Mouse (Mus musculus) gastrocnemius, adult 8-10 months (tissue): Measurements from ENCODE around the gene H2al1a. TPM values are rescaled to one million over a fixed set of nuclear protein-coding genes. Genes with fewer than 3 reads are reported as not detected.
"Not testable (repeated sequence)": the region's sequence is repeated elsewhere in the genome, so short reads cannot be mapped to it uniquely, and the experiment has no call there.

Experiments used
- DNase-seq, 2 experiments: peaks; one replicate each; pipeline ENCODE4 v3.0.0; 2022; ENCODE audit warnings: low spot score in 2 of 2
- total RNA-seq, 4 experiments: library from RNA; stranded (reverse); gene quantifications; 2 replicates each; pipeline ENCODE4 v1.2.4; 2022

H2al1a gene
- total RNA-seq = not detected

DNA sequence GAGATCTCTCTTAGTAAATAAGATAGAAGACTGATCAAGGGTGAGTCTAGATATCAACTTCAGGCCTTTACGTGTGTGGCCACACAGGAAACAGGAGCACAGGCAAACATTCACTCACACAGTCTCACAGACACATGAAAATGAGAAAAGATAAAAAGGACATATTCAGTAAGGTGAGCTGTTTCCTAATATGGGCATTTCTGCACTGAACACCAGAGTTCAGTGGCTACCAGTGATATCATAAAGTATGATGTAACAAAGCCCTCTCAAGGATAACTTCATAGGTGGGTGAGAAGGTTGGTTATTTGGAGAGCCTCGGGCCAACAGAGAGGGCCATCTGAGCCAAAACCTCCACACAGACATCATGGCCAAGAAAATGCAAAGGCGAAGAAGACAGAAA, at the start of gene H2al1a:
H2al1a (plus strand) TSS at position 301 of the 400 bp plus-strand sequence.
- DNase-seq = not testable (repeated sequence)

DNA sequence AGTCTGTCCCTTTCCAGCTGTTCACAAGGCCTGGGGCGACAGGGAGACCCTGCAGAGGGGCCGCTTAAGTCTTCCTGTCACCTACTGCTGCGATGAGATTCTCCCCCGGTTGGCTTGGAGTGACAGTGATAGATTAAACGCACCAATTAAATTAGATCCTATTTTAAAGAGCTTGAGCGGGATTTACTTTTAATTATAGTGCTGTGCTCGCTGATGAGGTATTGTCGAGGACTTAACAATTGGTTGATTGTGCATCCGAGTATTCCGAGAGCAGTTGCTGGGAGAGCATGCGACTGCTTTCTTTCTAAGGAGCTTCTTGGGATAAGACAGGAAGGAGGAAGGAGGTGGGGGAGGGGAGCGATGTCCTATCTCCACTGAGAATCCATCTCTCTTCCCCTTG, 48.9 kb upstream of the H2al1a start:
- DNase-seq = no peak

DNA sequence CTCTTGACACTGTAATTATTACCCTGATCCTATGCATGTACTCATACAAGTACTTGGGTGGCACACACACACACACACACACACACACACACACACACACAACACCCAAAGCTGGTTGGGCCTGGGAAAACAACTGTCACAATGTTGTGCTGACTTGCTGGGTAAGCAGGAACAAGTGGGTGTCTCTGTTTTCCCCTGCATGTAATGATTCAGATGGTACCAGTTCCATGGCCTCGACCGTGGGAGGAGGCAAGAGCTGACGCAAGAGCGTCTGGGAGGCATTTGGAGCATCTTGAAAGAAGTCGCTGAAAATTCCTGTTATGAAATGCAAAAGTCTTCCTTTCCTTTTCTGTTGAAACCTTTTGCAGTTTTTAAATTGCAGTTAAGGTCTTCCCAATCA, 45.0 kb upstream of the H2al1a start:
- DNase-seq = no peak

DNA sequence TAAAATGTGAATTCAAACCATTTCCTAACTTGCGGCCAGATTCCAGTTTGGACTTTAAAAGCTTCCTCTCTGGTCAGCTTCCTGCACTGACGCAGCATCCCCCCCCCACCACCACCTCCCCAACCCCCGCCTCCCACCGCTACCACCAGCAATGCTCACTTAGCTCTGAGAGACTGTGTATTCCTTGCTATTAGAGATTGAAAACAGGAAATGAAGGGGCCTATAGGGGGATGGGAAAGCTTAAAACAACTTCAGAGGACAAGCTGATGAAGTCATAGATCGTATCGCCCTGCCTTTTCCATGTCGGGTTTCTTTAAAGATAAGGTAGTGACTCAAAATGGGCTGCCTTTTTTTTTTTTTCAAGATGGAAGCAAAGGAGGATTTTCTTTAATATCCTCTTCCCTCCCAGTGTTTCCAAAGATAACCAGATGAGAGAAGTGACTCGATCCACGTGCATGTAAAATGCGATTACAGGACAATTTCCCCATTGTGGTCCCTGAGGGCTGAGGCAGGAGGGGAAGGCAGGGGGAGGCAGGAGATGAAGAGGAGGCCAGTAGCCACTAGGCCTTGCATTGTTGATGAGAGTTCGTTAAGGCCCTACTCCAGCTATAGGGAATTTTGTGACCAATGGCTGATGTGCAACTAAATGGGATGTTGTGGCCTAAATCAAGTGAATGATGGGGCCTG, 44.4 kb upstream of the H2al1a start:
- no peak for DNase-seq

DNA sequence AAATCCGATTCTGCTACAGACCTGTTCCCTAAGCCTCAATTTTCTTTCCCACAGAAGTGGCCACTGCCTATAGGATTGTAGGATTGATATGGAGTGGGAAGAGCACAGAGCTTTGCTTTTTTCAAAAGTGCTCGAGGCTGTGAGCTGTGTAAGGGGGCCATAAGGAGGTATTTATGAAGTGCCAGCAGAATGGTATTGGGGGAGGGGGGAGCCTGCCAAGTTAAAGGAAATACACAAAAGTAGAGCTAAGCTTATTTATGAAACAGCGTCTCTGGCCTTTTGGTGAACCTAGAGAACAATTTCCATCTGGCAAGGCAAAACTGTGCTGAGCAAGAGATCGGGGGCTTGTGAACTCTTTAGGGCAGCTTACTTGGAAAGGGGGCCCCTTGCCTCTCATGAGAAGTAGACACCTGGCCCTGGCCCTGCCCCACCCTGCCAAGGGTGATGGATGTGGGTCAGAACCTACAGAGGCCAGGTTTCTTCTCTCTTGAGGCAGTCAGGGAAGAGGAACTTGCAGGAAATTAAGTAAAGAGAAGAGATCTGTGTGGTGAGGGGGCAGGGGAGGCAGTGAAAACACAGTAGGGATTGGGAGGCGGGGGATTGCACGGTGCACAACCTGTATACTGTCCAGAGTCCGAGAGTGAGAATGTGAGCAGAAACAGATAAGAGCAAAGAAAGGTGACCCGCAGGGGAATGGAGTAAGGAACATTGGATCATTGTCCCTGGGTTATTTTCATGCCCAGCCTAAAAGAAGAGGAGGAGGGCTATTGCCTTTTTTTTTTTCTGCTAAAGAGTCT, 43.3 kb upstream of the H2al1a start:
- DNase-seq = no peak

DNA sequence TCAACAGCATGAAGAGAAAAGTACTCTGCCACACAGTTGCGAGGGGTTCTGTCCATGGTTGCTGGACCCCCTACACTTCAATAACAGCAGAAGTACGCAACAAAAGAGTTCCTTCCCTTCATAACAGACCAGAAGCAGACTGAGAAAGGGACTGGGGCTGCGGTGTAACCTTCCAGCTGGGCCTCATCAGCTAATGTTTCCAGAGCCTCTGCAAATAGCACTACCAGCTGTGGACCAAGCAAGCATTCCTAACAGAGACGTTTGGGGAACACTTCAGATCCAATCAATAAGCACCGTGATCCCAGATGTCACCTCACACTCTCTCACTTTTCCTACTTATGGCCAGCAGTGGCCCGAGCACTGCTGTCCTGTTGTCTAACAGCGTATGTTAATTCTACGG, 34.1 kb upstream of the H2al1a start:
- no peak for DNase-seq

DNA sequence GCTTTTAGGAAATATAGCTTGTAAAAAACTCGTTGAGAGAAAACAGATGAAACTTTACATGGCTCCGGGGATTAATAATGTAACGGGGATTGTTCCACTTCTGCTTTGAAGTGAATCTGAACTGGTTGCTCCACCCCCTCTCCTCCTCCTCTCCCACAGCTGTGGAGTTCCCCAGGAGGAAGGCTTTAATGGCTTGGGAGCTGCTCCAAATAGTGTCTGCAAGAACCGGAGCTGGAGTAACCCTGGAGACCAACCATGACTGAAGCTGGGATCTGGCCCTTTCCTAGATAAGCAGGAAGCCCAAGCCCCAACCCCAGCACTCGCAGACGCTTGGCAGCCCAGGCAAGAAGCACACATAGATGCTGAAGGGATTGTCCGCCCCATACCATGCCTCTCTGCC, 31.3 kb upstream of the H2al1a start:
- peak; percentile 7 to 17 for DNase-seq

DNA sequence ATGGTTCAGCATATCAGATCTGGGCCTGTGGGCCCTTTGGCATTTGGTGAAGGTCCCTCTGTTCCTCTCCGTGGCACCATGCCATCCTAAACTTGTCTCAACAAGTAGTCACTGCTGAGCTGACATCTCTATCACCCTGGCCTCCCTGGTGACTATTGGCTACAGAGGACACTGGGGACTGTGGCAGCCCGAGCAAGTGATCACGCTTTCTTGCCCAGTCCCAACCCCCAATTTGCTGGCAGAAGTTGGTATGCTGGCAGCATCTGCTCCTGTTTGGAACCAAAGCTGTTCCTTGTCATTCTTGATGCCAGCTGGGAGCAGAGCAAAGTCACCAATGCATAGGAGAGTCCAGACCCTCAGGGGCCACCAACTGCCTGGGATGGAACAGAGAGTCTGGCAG, 30.0 kb upstream of the H2al1a start:
- no peak for DNase-seq

DNA sequence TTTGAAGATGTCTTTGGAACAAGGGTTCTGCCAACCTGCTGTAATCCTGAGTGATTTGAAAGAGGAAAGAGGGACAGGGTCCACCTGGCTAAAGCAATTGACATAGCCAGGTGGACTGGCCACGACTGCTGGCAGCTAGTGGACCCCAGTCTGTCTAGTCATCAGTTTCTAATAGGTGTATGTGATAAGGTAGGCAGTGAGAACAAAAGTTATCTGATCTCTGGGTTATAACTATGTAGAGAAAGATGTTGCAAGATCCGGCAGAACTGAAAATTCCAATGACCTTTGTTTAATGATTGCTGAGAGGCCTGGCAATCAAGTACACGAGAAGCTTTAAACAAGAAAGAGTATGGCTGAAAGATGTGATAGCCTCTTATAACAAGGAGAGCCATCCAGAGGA, 25.9 kb upstream of the H2al1a start:
- no peak for DNase-seq

DNA sequence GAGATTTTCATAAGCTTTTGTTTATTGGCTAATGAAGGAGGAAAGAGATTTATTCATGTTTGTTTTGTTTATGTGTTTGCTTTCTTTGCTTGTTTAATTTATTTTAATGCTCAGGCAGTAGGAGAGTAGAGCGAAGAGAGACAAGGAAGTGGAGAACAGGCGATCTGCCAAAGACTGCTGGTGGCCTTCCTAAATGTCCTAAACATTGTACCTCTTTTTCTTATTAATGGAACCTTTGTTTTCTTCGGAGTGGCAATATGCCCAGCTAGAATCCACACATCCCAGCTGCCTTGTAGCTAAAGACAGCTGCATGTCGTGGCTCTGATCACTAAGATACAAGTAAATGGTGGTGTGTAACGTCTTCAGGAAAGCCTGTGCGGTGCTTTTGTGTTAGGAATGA, 22.0 kb upstream of the H2al1a start:
- no peak for DNase-seq

DNA sequence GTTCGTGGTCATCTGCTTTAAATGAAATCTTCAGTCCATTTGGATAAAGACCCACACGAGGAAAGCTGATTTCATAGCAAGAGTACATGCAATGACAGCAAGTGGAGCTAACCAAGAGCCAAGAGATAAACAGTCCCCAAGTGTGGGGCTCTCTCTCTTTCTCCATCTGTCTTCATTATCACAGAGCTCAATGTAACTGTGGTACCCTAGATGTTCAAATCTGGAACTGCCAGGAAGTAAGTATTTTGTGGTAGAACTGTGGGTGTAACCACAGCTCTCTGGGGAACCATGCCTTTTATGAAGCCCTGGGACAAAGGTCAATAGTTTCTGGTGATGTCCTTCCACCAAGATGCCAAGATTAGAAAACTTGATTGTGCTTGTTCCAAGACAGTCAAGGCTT, 18.3 kb upstream of the H2al1a start:
- no peak for DNase-seq

DNA sequence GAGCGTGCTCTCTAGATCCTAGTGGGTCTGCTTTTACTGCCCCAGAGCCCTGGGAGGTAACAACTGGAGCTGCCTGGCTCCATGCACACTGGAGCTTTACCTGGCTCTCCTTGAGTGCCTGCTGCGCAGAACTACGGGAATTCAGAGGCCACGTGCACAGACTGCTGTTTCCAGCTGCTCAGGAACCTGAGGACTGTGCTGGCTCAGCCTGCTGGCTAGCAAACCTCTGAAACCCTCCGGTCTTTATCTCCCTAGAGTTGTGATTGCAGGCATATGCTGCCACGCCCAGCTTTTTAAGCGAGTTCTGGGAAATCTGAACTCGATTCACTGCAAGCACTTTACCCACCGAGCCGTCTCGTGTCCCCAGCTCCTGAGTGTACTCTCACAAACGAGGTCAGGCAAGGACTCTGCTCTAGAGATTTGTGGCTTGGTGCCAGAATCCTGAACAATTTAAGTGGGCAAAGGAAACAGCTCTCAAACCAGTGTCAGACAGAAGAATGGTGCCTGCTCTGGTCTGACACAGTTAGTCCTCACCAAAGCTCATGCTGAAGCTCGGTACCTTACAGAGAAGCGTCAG, 10.7 kb upstream of the H2al1a start:
- DNase-seq = no peak

DNA sequence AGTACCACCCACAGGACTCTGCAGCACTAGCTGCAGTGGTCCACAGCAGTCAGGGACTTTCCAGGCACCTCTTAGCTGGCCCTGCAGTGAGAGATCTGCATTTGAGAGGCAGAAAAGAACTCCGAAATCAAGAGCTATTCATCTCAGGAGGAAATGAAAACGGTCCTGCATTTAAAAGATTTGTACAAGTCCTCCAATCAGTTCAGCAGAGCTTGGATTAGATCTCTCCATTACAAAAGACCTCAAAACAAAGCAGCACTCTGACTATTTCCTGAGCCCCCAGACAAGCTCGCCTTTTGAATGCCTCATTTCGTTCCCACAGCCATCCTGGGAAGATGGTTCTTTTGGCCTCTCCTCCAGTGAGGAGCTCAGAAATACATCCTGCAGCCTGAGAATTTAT, 9.8 kb upstream of the H2al1a start:
- DNase-seq = no peak

DNA sequence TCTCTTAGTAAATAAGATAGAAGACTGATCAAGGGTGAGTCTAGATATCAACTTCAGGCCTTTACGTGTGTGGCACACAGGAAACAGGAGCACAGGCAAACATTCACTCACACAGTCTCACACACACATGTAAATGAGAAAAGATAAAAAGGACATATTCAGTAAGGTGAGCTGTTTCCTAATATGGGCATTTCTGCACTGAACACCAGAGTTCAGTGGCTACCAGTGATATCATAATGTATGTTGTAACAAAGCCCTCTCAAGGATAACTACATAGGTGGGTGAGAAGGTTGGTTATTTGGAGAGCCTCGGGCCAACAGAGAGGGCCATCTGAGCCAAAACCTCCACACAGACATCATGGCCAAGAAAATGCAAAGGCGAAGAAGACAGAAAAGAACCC, 3.1 kb downstream of the H2al1a start, which contains the start of gene H2al1b:
H2al1b (plus strand) TSS at position 301 of the 400 bp plus-strand sequence.
- not testable (repeated sequence) for DNase-seq

DNA sequence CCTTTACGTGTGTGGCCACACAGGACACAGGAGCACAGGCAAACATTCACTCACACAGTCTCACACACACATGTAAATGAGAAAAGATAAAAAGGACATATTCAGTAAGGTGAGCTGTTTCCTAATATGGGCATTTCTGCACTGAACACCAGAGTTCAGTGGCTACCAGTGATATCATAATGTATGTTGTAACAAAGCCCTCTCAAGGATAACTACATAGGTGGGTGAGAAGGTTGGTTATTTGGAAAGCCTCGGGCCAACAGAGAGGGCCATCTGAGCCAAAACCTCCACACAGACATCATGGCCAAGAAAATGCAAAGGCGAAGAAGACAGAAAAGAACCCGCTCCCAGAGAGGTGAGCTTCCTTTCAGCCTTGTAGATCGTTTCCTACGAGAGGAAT, 6.3 kb downstream of the H2al1a start, which contains the start of gene H2al1c:
H2al1c (plus strand) TSS at position 301 of the 400 bp plus-strand sequence.
- not testable (repeated sequence) for DNase-seq

DNA sequence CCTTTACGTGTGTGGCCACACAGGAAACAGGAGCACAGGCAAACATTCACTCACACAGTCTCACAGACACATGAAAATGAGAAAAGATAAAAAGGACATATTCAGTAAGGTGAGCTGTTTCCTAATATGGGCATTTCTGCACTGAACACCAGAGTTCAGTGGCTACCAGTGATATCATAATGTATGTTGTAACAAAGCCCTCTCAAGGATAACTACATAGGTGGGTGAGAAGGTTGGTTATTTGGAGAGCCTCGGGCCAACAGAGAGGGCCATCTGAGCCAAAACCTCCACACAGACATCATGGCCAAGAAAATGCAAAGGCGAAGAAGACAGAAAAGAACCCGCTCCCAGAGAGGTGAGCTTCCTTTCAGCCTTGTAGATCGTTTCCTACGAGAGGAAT, 9.5 kb downstream of the H2al1a start, which contains the start of gene H2al1d:
H2al1d (plus strand) TSS at position 301 of the 400 bp plus-strand sequence.
- not testable (repeated sequence) for DNase-seq

DNA sequence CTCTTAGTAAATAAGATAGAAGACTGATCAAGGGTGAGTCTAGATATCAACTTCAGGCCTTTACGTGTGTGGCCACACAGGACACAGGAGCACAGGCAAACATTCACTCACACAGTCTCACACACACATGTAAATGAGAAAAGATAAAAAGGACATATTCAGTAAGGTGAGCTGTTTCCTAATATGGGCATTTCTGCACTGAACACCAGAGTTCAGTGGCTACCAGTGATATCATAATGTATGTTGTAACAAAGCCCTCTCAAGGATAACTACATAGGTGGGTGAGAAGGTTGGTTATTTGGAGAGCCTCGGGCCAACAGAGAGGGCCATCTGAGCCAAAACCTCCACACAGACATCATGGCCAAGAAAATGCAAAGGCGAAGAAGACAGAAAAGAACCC, 12.6 kb downstream of the H2al1a start, which contains the start of gene H2al1e:
H2al1e (plus strand) TSS at position 301 of the 400 bp plus-strand sequence.
- not testable (repeated sequence) for DNase-seq

DNA sequence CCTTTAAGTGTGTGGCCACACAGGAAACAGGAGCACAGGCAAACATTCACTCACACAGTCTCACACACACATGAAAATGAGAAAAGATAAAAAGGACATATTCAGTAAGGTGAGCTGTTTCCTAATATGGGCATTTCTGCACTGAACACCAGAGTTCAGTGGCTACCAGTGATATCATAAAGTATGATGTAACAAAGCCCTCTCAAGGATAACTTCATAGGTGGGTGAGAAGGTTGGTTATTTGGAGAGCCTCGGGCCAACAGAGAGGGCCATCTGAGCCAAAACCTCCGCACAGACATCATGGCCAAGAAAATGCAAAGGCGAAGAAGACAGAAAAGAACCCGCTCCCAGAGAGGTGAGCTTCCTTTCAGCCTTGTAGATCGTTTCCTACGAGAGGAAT, 15.8 kb downstream of the H2al1a start, which contains the start of gene H2al1f:
H2al1f (plus strand) TSS at position 301 of the 400 bp plus-strand sequence.
- DNase-seq = not testable (repeated sequence)

DNA sequence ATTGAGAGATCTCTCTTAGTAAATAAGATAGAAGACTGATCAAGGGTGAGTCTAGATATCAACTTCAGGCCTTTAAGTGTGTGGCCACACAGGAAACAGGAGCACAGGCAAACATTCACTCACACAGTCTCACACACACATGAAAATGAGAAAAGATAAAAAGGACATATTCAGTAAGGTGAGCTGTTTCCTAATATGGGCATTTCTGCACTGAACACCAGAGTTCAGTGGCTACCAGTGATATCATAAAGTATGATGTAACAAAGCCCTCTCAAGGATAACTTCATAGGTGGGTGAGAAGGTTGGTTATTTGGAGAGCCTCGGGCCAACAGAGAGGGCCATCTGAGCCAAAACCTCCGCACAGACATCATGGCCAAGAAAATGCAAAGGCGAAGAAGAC, 18.9 kb downstream of the H2al1a start, which contains the start of gene H2al1g:
H2al1g (plus strand) TSS at position 301 of the 400 bp plus-strand sequence.
- not testable (repeated sequence) for DNase-seq

DNA sequence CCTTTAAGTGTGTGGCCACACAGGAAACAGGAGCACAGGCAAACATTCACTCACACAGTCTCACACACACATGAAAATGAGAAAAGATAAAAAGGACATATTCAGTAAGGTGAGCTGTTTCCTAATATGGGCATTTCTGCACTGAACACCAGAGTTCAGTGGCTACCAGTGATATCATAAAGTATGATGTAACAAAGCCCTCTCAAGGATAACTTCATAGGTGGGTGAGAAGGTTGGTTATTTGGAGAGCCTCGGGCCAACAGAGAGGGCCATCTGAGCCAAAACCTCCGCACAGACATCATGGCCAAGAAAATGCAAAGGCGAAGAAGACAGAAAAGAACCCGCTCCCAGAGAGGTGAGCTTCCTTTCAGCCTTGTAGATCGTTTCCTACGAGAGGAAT, 22.1 kb downstream of the H2al1a start, which contains the start of gene H2al1h:
H2al1h (plus strand) TSS at position 301 of the 400 bp plus-strand sequence.
- DNase-seq = not testable (repeated sequence)

DNA sequence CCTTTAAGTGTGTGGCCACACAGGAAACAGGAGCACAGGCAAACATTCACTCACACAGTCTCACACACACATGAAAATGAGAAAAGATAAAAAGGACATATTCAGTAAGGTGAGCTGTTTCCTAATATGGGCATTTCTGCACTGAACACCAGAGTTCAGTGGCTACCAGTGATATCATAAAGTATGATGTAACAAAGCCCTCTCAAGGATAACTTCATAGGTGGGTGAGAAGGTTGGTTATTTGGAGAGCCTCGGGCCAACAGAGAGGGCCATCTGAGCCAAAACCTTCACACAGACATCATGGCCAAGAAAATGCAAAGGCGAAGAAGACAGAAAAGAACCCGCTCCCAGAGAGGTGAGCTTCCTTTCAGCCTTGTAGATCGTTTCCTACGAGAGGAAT, 25.3 kb downstream of the H2al1a start, which contains the start of gene H2al1i:
H2al1i (plus strand) TSS at position 301 of the 400 bp plus-strand sequence.
- DNase-seq = not testable (repeated sequence)

DNA sequence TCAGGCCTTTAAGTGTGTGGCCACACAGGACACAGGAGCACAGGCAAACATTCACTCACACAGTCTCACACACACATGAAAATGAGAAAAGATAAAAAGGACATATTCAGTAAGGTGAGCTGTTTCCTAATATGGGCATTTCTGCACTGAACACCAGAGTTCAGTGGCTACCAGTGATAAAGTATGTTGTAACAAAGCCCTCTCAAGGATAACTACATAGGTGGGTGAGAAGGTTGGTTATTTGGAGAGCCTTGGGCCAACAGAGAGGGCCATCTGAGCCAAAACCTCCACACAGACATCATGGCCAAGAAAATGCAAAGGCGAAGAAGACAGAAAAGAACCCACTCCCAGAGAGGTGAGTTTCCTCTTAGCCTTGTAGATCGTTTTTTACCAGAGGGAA, 28.5 kb downstream of the H2al1a start, which contains the start of gene H2al1j:
H2al1j (plus strand) TSS at position 301 of the 400 bp plus-strand sequence.
- DNase-seq = not testable (repeated sequence)
